Mouse (Mus musculus): ENCODE measurements around the gene Timp2. TPM values are rescaled to one million over a fixed set of nuclear protein-coding genes. Genes with fewer than 3 reads are reported as not detected.
A peak's percentile ranks its signal among the peaks of the same experiment; 100 is the strongest.

Timp2 gene
- polyA plus RNA-seq, 1 experiment from 2014 or later: 74.1 TPM

DNA sequence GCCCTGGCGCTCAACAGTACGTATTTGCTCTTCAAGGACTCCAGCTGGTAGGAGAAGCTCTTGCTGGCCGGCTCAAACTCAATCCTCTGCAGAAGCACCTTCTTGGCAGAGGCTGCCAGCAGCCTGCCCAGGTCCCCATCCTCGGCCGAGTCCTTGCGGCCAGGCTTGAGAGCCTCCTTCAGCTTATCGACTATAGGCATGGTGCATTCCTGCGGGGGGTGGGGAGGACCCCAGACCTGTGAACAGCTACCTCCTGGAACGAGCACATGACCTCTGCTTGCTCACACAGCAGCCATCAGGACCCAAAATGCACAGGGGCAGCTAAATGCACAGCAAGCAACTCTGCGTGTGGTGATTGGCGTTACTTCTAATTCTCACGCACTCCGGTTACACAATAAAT, 69.7 kb downstream of the Timp2 start:
- Histone ChIP-seq H3K4me3 (ENCODE audit: low read length) (no peak overlapping the region), H3K4me1 (replicated peaks; ENCODE audit: control insufficient read depth, insufficient read depth, low read length) (peaks cover 13% of the 10 kb centered on the region), H3K9me3 (ENCODE audit: control insufficient read depth, low read length) (no peaks in the 10 kb centered on the region), H3K9ac (ENCODE audit: low read length) (no peak overlapping the region), H3K36me3 (ENCODE audit: control insufficient read depth, insufficient read depth, low read length) (peaks cover 41% of the 10 kb centered on the region), H3K4me2 (ENCODE audit: low read depth, low read length) (no peak overlapping the region), H3K27me3 (ENCODE audit: control insufficient read depth, insufficient read depth, low read depth, low read length) (no peaks in the 10 kb centered on the region), H3K27ac (ENCODE audit: low read length) (peak overlapping the region; percentile 77)
- WGBS: 77% methylated on average over 13 of the region's 13 CpGs
- peak; percentile 9; the same call in 1 of the 2 replicates for ATAC-seq (ENCODE audit: low read depth)

- no peak for ATAC-seq (ENCODE audit: low read depth)
- no peaks in the 10 kb centered on the region for H3K4me1 ChIP-seq (replicated peaks; ENCODE audit: control insufficient read depth, insufficient read depth, low read length)
- no peak overlapping the region for H3K4me2 ChIP-seq (ENCODE audit: low read depth, low read length)
- WGBS: 90% methylated on average over 3 of the region's 3 CpGs
- H3K4me3 ChIP-seq (ENCODE audit: low read length): no peak overlapping the region
- no peaks in the 10 kb centered on the region for H3K9me3 ChIP-seq (ENCODE audit: control insufficient read depth, low read length)
- no peaks in the 10 kb centered on the region for H3K27me3 ChIP-seq (ENCODE audit: control insufficient read depth, insufficient read depth, low read depth, low read length)
- no peak overlapping the region for H3K9ac ChIP-seq (ENCODE audit: low read length)
- peaks cover 55% of the 10 kb centered on the region for H3K36me3 ChIP-seq (ENCODE audit: control insufficient read depth, insufficient read depth, low read length)
- H3K27ac ChIP-seq (ENCODE audit: low read length): no peak overlapping the region
Observed at GRCm38 (mm10) chr11:118280218-118280617, 75.3 kb downstream of the Timp2 start.

- H3K36me3 ChIP-seq (ENCODE audit: control insufficient read depth, insufficient read depth, low read length): peaks cover 58% of the 10 kb centered on the region
- 85% methylated on average over 7 of the region's 7 CpGs for WGBS
- no peak overlapping the region for H3K4me2 ChIP-seq (ENCODE audit: low read depth, low read length)
- ATAC-seq (ENCODE audit: low read depth): no peak
- H3K9ac ChIP-seq (ENCODE audit: low read length): no peak overlapping the region
- H3K9me3 ChIP-seq (ENCODE audit: control insufficient read depth, low read length): no peaks in the 10 kb centered on the region
- H3K27ac ChIP-seq (ENCODE audit: low read length): no peak overlapping the region
- H3K4me1 ChIP-seq (replicated peaks; ENCODE audit: control insufficient read depth, insufficient read depth, low read length): no peaks in the 10 kb centered on the region
- H3K27me3 ChIP-seq (ENCODE audit: control insufficient read depth, insufficient read depth, low read depth, low read length): no peaks in the 10 kb centered on the region
- no peak overlapping the region for H3K4me3 ChIP-seq (ENCODE audit: low read length)
Observed at GRCm38 (mm10) chr11:118276328-118276727, 79.2 kb downstream of the Timp2 start.

GRCm38 (mm10) chr11:118275092-118275491, 80.4 kb downstream of the Timp2 start:
- ATAC-seq (ENCODE audit: low read depth): no peak
- peaks cover 67% of the 10 kb centered on the region for H3K36me3 ChIP-seq (ENCODE audit: control insufficient read depth, insufficient read depth, low read length)
- WGBS: 87% methylated on average over 9 of the region's 9 CpGs

DNA sequence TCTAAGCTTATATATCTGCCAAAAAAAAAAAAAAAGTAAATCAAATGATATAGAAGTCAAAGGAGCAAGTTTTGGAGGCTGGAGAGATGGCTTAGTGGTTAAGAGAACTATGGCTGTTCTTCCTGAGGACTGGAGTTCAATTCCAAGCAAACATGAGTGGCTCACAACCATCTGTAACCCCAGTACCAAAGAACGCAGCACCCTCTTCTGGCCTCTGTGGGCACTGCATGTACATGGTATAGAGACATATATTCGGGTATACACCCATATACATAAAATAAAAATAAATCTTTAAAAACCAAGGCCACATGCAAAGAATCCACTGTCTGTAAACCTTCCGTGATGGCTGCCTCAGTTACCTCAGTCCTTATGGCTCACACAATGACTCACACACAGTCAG, 85.7 kb downstream of the Timp2 start:
- Histone ChIP-seq H3K27me3 (ENCODE audit: control insufficient read depth, insufficient read depth, low read depth, low read length) (no peaks in the 10 kb centered on the region), H3K4me3 (ENCODE audit: low read length) (no peak overlapping the region), H3K4me1 (replicated peaks; ENCODE audit: control insufficient read depth, insufficient read depth, low read length) (no peaks in the 10 kb centered on the region), H3K27ac (ENCODE audit: low read length) (no peak overlapping the region), H3K36me3 (ENCODE audit: control insufficient read depth, insufficient read depth, low read length) (peaks cover 64% of the 10 kb centered on the region), H3K9me3 (ENCODE audit: control insufficient read depth, low read length) (no peaks in the 10 kb centered on the region), H3K9ac (ENCODE audit: low read length) (no peak overlapping the region), H3K4me2 (ENCODE audit: low read depth, low read length) (no peak overlapping the region)
- ATAC-seq (ENCODE audit: low read depth): no peak
- WGBS: 89% methylated on average over 3 of the region's 3 CpGs

More at GRCm38 (mm10) chr11:118275092-118275491, 80.4 kb downstream of the Timp2 start:
- Histone ChIP-seq H3K9me3 (ENCODE audit: control insufficient read depth, low read length) (no peaks in the 10 kb centered on the region), H3K27me3 (ENCODE audit: control insufficient read depth, insufficient read depth, low read depth, low read length) (no peaks in the 10 kb centered on the region), H3K4me3 (ENCODE audit: low read length) (no peak overlapping the region), H3K9ac (ENCODE audit: low read length) (no peak overlapping the region), H3K27ac (ENCODE audit: low read length) (no peak overlapping the region), H3K4me1 (replicated peaks; ENCODE audit: control insufficient read depth, insufficient read depth, low read length) (no peaks in the 10 kb centered on the region), H3K4me2 (ENCODE audit: low read depth, low read length) (no peak overlapping the region)

GRCm38 (mm10) chr11:118266666-118267046, 88.9 kb downstream of the Timp2 start:
- no peaks in the 10 kb centered on the region for H3K4me1 ChIP-seq (replicated peaks; ENCODE audit: control insufficient read depth, insufficient read depth, low read length)
- H3K4me3 ChIP-seq (ENCODE audit: low read length): no peak overlapping the region
- no peaks in the 10 kb centered on the region for H3K27me3 ChIP-seq (ENCODE audit: control insufficient read depth, insufficient read depth, low read depth, low read length)
- H3K9ac ChIP-seq (ENCODE audit: low read length): no peak overlapping the region
- WGBS: 86% methylated on average over 7 of the region's 7 CpGs
- no peaks in the 10 kb centered on the region for H3K9me3 ChIP-seq (ENCODE audit: control insufficient read depth, low read length)
- H3K36me3 ChIP-seq (ENCODE audit: control insufficient read depth, insufficient read depth, low read length): peaks cover 58% of the 10 kb centered on the region
- no peak overlapping the region for H3K4me2 ChIP-seq (ENCODE audit: low read depth, low read length)
- H3K27ac ChIP-seq (ENCODE audit: low read length): no peak overlapping the region
- no peak for ATAC-seq (ENCODE audit: low read depth)

GRCm38 (mm10) chr11:118266044-118266665, 89.4 kb downstream of the Timp2 start:
- no peaks in the 10 kb centered on the region for H3K9me3 ChIP-seq (ENCODE audit: control insufficient read depth, low read length)
- no peak overlapping the region for H3K9ac ChIP-seq (ENCODE audit: low read length)
- peaks cover 59% of the 10 kb centered on the region for H3K36me3 ChIP-seq (ENCODE audit: control insufficient read depth, insufficient read depth, low read length)
- no peak overlapping the region for H3K27ac ChIP-seq (ENCODE audit: low read length)
- H3K4me3 ChIP-seq (ENCODE audit: low read length): no peak overlapping the region
- ATAC-seq (ENCODE audit: low read depth): no peak
- 87% methylated on average over 10 of the region's 10 CpGs for WGBS
- H3K4me2 ChIP-seq (ENCODE audit: low read depth, low read length): no peak overlapping the region
- no peaks in the 10 kb centered on the region for H3K27me3 ChIP-seq (ENCODE audit: control insufficient read depth, insufficient read depth, low read depth, low read length)
- H3K4me1 ChIP-seq (replicated peaks; ENCODE audit: control insufficient read depth, insufficient read depth, low read length): no peaks in the 10 kb centered on the region

GRCm38 (mm10) chr11:118265621-118266020, 89.9 kb downstream of the Timp2 start:
- Histone ChIP-seq H3K27ac (ENCODE audit: low read length) (no peak overlapping the region), H3K4me2 (ENCODE audit: low read depth, low read length) (no peak overlapping the region)
- WGBS: 75% methylated on average over 11 of the region's 11 CpGs

GRCm38 (mm10) chr11:118263146-118263545, 92.4 kb downstream of the Timp2 start:
- no peaks in the 10 kb centered on the region for H3K27me3 ChIP-seq (ENCODE audit: control insufficient read depth, insufficient read depth, low read depth, low read length)
- H3K4me3 ChIP-seq (ENCODE audit: low read length): no peak overlapping the region
- no peak overlapping the region for H3K4me2 ChIP-seq (ENCODE audit: low read depth, low read length)
- H3K9ac ChIP-seq (ENCODE audit: low read length): no peak overlapping the region
- H3K36me3 ChIP-seq (ENCODE audit: control insufficient read depth, insufficient read depth, low read length): peaks cover 72% of the 10 kb centered on the region
- 86% methylated on average over 5 of the region's 5 CpGs for WGBS
- H3K9me3 ChIP-seq (ENCODE audit: control insufficient read depth, low read length): no peaks in the 10 kb centered on the region
- no peak for ATAC-seq (ENCODE audit: low read depth)
- no peaks in the 10 kb centered on the region for H3K4me1 ChIP-seq (replicated peaks; ENCODE audit: control insufficient read depth, insufficient read depth, low read length)
- H3K27ac ChIP-seq (ENCODE audit: low read length): no peak overlapping the region

More at GRCm38 (mm10) chr11:118265621-118266020, 89.9 kb downstream of the Timp2 start:
- no peaks in the 10 kb centered on the region for H3K9me3 ChIP-seq (ENCODE audit: control insufficient read depth, low read length)
- no peak overlapping the region for H3K4me3 ChIP-seq (ENCODE audit: low read length)
- H3K9ac ChIP-seq (ENCODE audit: low read length): no peak overlapping the region
- no peaks in the 10 kb centered on the region for H3K27me3 ChIP-seq (ENCODE audit: control insufficient read depth, insufficient read depth, low read depth, low read length)
- ATAC-seq (ENCODE audit: low read depth): no peak
- no peaks in the 10 kb centered on the region for H3K4me1 ChIP-seq (replicated peaks; ENCODE audit: control insufficient read depth, insufficient read depth, low read length)
- H3K36me3 ChIP-seq (ENCODE audit: control insufficient read depth, insufficient read depth, low read length): peaks cover 60% of the 10 kb centered on the region

Data from lung, embryonic 16.5 days (tissue).